Mouse (Mus musculus): ENCODE results near the gene Gprc5b. TPM values are rescaled to one million over a fixed set of nuclear protein-coding genes. Genes with fewer than 3 reads are reported as not detected.

Gprc5b gene
- total RNA-seq, 1 experiment = 7.3 TPM

DNA sequence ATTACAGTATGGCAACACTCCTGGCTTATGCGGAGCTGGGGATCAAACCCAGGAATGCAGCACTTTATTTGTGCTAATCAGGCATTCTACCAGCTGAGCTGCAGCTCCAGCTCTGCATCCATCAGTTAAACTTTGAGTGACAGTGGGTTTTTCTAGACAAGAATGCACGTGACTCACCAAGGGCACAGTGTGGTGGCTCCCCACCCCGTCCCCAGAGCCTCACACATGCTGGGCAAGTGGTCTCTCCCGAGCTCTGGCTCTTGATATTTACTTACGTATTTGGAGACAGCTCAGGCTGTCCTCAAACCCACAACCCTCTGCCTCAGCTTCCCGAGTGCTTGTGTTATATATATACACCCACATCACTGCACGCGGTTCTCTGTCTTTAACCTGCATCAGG is 66.1 kb downstream of the Gprc5b start:
- Histone ChIP-seq H3K27ac (ENCODE audit: insufficient read depth, low read depth, low read length, poor library complexity, severe bottlenecking) (no peak overlapping the region), H3K36me3 (ENCODE audit: control insufficient read depth, insufficient read depth, low read length, poor library complexity, severe bottlenecking) (no peaks in the 10 kb centered on the region), H3K4me3 (ENCODE audit: insufficient read depth in 1 of 2, low read depth in 1 of 2, low read length in 2 of 2, poor library complexity in 1 of 2, severe bottlenecking in 1 of 2) (no peak overlapping the region), H3K4me1 (ENCODE audit: control insufficient read depth in 2 of 2, insufficient read depth in 2 of 2, low read length in 2 of 2, poor library complexity in 1 of 2) (no peaks in the 10 kb centered on the region), H3K9me3 (ENCODE audit: control insufficient read depth, insufficient read depth, low read depth, low read length) (no peaks in the 10 kb centered on the region), H3K9ac (ENCODE audit: insufficient read depth, low read depth, low read length, poor library complexity, severe bottlenecking) (no peak overlapping the region)
- no peak for DNase-seq (ENCODE audit: low read depth, low spot score)
- no peak for TF ChIP-seq ZC3H11A (IDR thresholded peaks at IDR 0.05; ENCODE audit: borderline replicate concordance, low read depth, low read length)
- TF ChIP-seq MAFK (IDR thresholded peaks at IDR 0.05; ENCODE audit: insufficient read depth, low read depth, low read length) = no peak
- no peak for TF ChIP-seq CHD2 (IDR thresholded peaks at IDR 0.05; ENCODE audit: low read depth, low read length)
- no peak for TF ChIP-seq ZNF384 (IDR thresholded peaks at IDR 0.05; ENCODE audit: low read depth, low read length)
- TF ChIP-seq HCFC1 (IDR thresholded peaks at IDR 0.05; ENCODE audit: borderline replicate concordance, insufficient read depth, low read length) = no peak
- in situ Hi-C loops (cut with MboI; ENCODE audit: low sequenced_read_pairs in 2 of 2, unreplicated experiment in 2 of 2) = no loop called here

- H3K4me3 ChIP-seq (ENCODE audit: insufficient read depth in 1 of 2, low read depth in 1 of 2, low read length in 2 of 2, poor library complexity in 1 of 2, severe bottlenecking in 1 of 2) = no peak overlapping the region
- H3K4me1 ChIP-seq (ENCODE audit: control insufficient read depth in 2 of 2, insufficient read depth in 2 of 2, low read length in 2 of 2, poor library complexity in 1 of 2) = no peaks in the 10 kb centered on the region
- no peaks in the 10 kb centered on the region for H3K36me3 ChIP-seq (ENCODE audit: control insufficient read depth, insufficient read depth, low read length, poor library complexity, severe bottlenecking)
- H3K9ac ChIP-seq (ENCODE audit: insufficient read depth, low read depth, low read length, poor library complexity, severe bottlenecking) = no peak overlapping the region
- DNase-seq (ENCODE audit: low read depth, low spot score) = no peak
- H3K9me3 ChIP-seq (ENCODE audit: control insufficient read depth, insufficient read depth, low read depth, low read length) = no peaks in the 10 kb centered on the region
- no peak overlapping the region for H3K27ac ChIP-seq (ENCODE audit: insufficient read depth, low read depth, low read length, poor library complexity, severe bottlenecking)
- in situ Hi-C loops (cut with MboI; ENCODE audit: low sequenced_read_pairs in 2 of 2, unreplicated experiment in 2 of 2) = no loop called here
- TF ChIP-seq ZNF384 (IDR thresholded peaks at IDR 0.05; ENCODE audit: low read depth, low read length) (no peak), ZC3H11A (IDR thresholded peaks at IDR 0.05; ENCODE audit: borderline replicate concordance, low read depth, low read length) (no peak), CHD2 (IDR thresholded peaks at IDR 0.05; ENCODE audit: low read depth, low read length) (no peak)
Observed at GRCm38 (mm10) chr7:118928316-118928715, 66.7 kb downstream of the Gprc5b start.

DNA sequence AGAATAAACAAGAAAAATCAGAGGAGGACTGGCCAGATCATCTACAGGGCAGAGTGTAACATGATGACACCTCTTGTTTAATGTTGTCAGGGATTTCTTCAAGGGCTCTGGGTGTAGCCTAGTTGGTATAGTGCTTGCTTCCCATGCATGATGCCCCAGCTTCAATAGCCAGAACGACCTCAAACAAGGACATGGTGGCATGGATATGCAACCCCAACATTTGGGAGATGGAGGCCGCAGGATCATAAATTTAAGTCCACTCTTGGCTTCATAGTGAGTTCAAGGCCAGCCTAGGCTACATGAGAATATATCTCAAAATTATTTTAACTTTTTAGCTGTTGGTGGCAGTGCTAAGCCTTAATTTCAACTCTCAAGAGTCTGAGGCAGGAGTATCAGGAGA is 67.7 kb downstream of the Gprc5b start:
- Histone ChIP-seq H3K4me3 (ENCODE audit: insufficient read depth in 1 of 2, low read depth in 1 of 2, low read length in 2 of 2, poor library complexity in 1 of 2, severe bottlenecking in 1 of 2) (no peak overlapping the region), H3K4me1 (ENCODE audit: control insufficient read depth in 2 of 2, insufficient read depth in 2 of 2, low read length in 2 of 2, poor library complexity in 1 of 2) (no peaks in the 10 kb centered on the region), H3K27ac (ENCODE audit: insufficient read depth, low read depth, low read length, poor library complexity, severe bottlenecking) (no peak overlapping the region), H3K36me3 (ENCODE audit: control insufficient read depth, insufficient read depth, low read length, poor library complexity, severe bottlenecking) (no peaks in the 10 kb centered on the region), H3K9ac (ENCODE audit: insufficient read depth, low read depth, low read length, poor library complexity, severe bottlenecking) (no peak overlapping the region), H3K9me3 (ENCODE audit: control insufficient read depth, insufficient read depth, low read depth, low read length) (no peaks in the 10 kb centered on the region)
- TF ChIP-seq CHD2 (IDR thresholded peaks at IDR 0.05; ENCODE audit: low read depth, low read length) (no peak), MAFK (IDR thresholded peaks at IDR 0.05; ENCODE audit: insufficient read depth, low read depth, low read length) (no peak), ZC3H11A (IDR thresholded peaks at IDR 0.05; ENCODE audit: borderline replicate concordance, low read depth, low read length) (no peak), HCFC1 (IDR thresholded peaks at IDR 0.05; ENCODE audit: borderline replicate concordance, insufficient read depth, low read length) (no peak), ZNF384 (IDR thresholded peaks at IDR 0.05; ENCODE audit: low read depth, low read length) (no peak)
- DNase-seq (ENCODE audit: low read depth, low spot score) = no peak
- in situ Hi-C loops (cut with MboI; ENCODE audit: low sequenced_read_pairs in 2 of 2, unreplicated experiment in 2 of 2) = no loop called here

DNA sequence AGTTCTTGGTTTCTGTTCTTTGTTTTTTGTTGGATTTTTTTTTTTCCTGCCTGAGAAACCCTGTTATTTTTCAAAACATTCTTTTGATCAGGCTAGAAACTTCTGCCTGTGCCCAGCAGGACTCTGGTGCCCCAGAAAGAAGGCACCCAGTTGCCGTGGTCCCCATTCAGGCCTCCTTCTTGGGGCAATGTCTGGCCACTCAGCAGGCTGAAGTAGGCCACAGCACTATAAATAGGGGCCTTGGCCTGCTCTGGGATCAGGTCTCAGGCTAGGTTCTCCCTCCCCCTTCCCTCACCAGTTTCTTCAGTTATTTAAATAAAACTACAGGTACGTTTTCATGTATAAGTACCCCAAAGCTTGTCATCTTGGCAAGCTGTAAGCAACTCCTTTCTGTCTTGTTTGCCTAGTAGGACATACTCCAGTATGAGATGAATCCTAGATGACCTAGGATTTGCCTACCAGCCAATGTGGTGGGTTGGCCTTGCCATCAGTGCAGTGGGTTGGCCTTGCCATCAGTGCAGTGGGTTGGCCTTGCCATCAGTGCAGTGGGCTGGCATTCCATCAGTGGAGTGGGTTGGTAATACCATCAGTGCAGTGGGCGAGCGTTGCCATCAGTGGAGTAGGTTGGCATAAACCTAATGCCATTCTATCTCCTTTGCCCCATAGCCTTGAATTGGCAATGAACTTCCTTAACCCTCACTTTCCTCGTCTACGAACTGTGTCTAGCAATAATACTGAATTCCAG is 68.3 kb downstream of the Gprc5b start:
- H3K4me3 ChIP-seq (ENCODE audit: insufficient read depth in 1 of 2, low read depth in 1 of 2, low read length in 2 of 2, poor library complexity in 1 of 2, severe bottlenecking in 1 of 2) = no peak overlapping the region
- DNase-seq (ENCODE audit: low read depth, low spot score) = no peak
- H3K36me3 ChIP-seq (ENCODE audit: control insufficient read depth, insufficient read depth, low read length, poor library complexity, severe bottlenecking) = no peaks in the 10 kb centered on the region
- no peak for TF ChIP-seq ZC3H11A (IDR thresholded peaks at IDR 0.05; ENCODE audit: borderline replicate concordance, low read depth, low read length)
- no peak for TF ChIP-seq MAFK (IDR thresholded peaks at IDR 0.05; ENCODE audit: insufficient read depth, low read depth, low read length)
- H3K4me1 ChIP-seq (ENCODE audit: control insufficient read depth in 2 of 2, insufficient read depth in 2 of 2, low read length in 2 of 2, poor library complexity in 1 of 2) = no peaks in the 10 kb centered on the region
- in situ Hi-C loops (cut with MboI; ENCODE audit: low sequenced_read_pairs in 2 of 2, unreplicated experiment in 2 of 2) = no loop called here
- no peak overlapping the region for H3K27ac ChIP-seq (ENCODE audit: insufficient read depth, low read depth, low read length, poor library complexity, severe bottlenecking)
- H3K9me3 ChIP-seq (ENCODE audit: control insufficient read depth, insufficient read depth, low read depth, low read length) = no peaks in the 10 kb centered on the region
- H3K9ac ChIP-seq (ENCODE audit: insufficient read depth, low read depth, low read length, poor library complexity, severe bottlenecking) = no peak overlapping the region

GRCm38 (mm10) chr7:118925547-118925946 is 69.5 kb downstream of the Gprc5b start:
- Histone ChIP-seq H3K4me3 (ENCODE audit: insufficient read depth in 1 of 2, low read depth in 1 of 2, low read length in 2 of 2, poor library complexity in 1 of 2, severe bottlenecking in 1 of 2) (no peak overlapping the region), H3K9me3 (ENCODE audit: control insufficient read depth, insufficient read depth, low read depth, low read length) (no peaks in the 10 kb centered on the region), H3K36me3 (ENCODE audit: control insufficient read depth, insufficient read depth, low read length, poor library complexity, severe bottlenecking) (no peaks in the 10 kb centered on the region), H3K27ac (ENCODE audit: insufficient read depth, low read depth, low read length, poor library complexity, severe bottlenecking) (no peak overlapping the region), H3K9ac (ENCODE audit: insufficient read depth, low read depth, low read length, poor library complexity, severe bottlenecking) (no peak overlapping the region), H3K4me1 (ENCODE audit: control insufficient read depth in 2 of 2, insufficient read depth in 2 of 2, low read length in 2 of 2, poor library complexity in 1 of 2) (no peaks in the 10 kb centered on the region)
- DNase-seq (ENCODE audit: low read depth, low spot score) = no peak
- TF ChIP-seq MAFK (IDR thresholded peaks at IDR 0.05; ENCODE audit: insufficient read depth, low read depth, low read length) (no peak), ZC3H11A (IDR thresholded peaks at IDR 0.05; ENCODE audit: borderline replicate concordance, low read depth, low read length) (no peak), HCFC1 (IDR thresholded peaks at IDR 0.05; ENCODE audit: borderline replicate concordance, insufficient read depth, low read length) (no peak), ZNF384 (IDR thresholded peaks at IDR 0.05; ENCODE audit: low read depth, low read length) (no peak), CHD2 (IDR thresholded peaks at IDR 0.05; ENCODE audit: low read depth, low read length) (no peak)
- in situ Hi-C loops (cut with MboI; ENCODE audit: low sequenced_read_pairs in 2 of 2, unreplicated experiment in 2 of 2) = no loop called here
